Mouse (Mus musculus) liver, adult 2 months (tissue): ENCODE data around the gene Glud1.

Experiments
- CTCF ChIP-seq: fragments of 200-500 bp; IDR thresholded peaks from 2 replicates; pipeline ENCODE4 v1.5.1; 2011; ENCODE audit warnings: low read depth, low read length, control low read depth
- POLR2A ChIP-seq: fragments of 200-500 bp; IDR thresholded peaks from 2 replicates; pipeline ENCODE4 v1.6.1; 2011; ENCODE audit warnings: low read length, control low read depth; ENCODE audit not compliant: insufficient read depth; ENCODE audit errors: extremely low read depth

GRCm38 (mm10) chr14:34314796-34315195, 4.3 kb downstream of the Glud1 start:
- TF ChIP-seq CTCF (no peak), POLR2A (no peak)
